Mouse (Mus musculus): ENCODE measurements around the gene Slc9b1. TPM values are rescaled to one million over a fixed set of nuclear protein-coding genes. Genes with fewer than 3 reads are reported as not detected.

Gene Slc9b1
- polyA plus RNA-seq, 1 experiment = 0.15 TPM

GRCm38 (mm10) chr3:135411824-135412223, 64.0 kb downstream of the Slc9b1 start:
- no peak for TF ChIP-seq GATA1 (IDR thresholded peaks at IDR 0.05; ENCODE audit: low read length)

- TF ChIP-seq GATA1 (IDR thresholded peaks at IDR 0.05; ENCODE audit: low read length) = no peak
Measured at GRCm38 (mm10) chr3:135417245-135417644, 69.4 kb downstream of the Slc9b1 start.

DNA sequence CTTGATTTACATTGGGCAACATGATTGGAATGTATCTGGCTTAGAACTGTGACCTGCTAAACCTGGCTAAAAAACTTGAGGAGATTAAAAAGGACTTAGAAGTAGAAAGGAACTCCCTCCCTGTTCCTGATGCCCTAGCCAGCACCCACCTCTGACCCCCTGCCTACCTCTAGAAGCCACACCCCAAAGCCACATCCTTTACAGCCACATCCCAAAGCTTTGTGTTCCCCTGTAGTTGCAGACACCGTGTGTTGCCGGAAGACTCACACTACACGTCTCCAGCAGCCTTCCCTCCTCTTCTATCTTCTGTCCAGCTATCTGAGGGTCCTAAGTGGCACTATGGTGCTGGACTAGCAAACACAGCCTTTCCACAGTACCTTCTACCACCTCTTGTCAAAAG, 70.0 kb downstream of the Slc9b1 start:
- no peak for TF ChIP-seq GATA1 (IDR thresholded peaks at IDR 0.05; ENCODE audit: low read length)

DNA sequence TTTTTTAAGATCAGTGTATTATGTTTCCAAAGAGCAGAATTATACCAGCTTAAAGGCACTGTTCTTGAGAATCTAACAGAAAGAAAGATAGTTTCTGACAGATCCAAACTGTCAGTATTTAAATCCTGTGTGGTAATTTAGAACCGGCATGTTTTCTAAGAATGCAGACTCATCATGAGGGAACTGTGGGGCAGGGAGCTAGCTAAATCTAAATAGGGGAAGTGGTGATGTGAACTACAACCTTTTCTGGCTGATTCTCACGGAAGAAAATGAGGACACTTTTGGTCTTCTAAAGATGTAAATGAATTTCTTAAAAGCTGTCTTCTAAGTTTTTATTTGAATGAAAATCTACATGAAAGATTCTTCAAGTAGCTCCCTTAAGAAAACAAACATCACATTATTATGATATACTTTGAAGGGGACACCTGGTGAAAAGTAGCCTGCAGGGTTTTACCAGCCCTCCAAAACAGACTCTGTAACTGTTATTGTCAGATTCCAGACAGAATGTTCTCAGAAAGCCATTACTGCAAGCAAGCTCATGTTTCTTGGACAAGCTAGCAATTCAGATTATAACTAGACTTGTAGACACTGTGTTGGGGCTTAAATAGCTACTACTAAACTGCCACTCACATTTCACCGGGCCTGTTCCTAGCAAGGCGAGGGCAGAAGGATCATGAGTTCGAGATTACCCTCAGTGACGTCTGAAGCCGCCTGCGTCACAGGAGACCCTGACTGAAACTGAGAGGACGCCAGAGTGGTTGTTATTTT, 72.9 kb downstream of the Slc9b1 start:
- TF ChIP-seq GATA1 (IDR thresholded peaks at IDR 0.05; ENCODE audit: low read length) = no peak

- no peak for TF ChIP-seq GATA1 (IDR thresholded peaks at IDR 0.05; ENCODE audit: low read length)
Measured at GRCm38 (mm10) chr3:135421310-135421594, 73.4 kb downstream of the Slc9b1 start.

GRCm38 (mm10) chr3:135422232-135422855, 74.5 kb downstream of the Slc9b1 start:
- TF ChIP-seq GATA1 (IDR thresholded peaks at IDR 0.05; ENCODE audit: low read length) = no peak

DNA sequence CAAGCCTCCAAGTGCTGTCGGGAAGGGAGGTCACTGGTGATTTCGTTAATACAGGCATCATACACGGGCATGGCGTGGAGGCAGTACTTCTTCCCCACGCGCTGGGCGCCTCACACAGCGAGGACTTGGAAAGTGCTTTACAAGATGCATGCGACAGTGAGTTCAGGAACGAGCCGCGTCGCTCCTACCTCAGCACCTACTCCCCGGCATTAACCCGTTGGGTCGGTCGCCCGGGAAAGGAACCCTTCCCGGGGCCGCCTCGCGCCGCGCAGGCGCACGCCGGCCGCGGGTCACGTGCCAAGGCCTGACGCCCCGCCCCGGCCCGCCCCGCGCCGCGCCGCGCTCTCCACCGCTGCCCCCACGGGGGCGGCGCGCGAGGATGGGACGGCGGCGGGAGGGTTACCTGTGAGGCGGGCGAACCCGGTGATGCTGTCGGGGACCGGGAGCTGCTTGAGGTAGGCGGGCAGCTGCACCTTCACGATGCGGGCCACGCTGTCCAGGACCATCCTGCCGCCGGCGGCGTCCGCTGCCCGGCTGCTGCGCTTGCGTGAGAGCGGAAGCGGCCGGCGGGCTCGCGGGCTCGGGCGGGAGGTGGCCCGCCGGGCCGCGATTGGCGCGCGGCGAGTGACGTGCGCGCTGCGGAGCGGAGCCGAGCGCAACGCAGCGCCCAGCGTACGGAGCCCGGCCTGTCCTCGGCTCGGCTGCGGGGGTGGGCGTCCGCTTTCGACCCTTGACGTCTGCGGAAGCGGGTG, 75.2 kb downstream of the Slc9b1 start:
- no peak for TF ChIP-seq GATA1 (IDR thresholded peaks at IDR 0.05; ENCODE audit: low read length)

GRCm38 (mm10) chr3:135423608-135424212, 75.9 kb downstream of the Slc9b1 start, which contains the start of gene Cisd2:
TSS of gene Cisd2 (minus strand) at chr3:135423925.
- TF ChIP-seq GATA1 (IDR thresholded peaks at IDR 0.05; ENCODE audit: low read length) = no peak

DNA sequence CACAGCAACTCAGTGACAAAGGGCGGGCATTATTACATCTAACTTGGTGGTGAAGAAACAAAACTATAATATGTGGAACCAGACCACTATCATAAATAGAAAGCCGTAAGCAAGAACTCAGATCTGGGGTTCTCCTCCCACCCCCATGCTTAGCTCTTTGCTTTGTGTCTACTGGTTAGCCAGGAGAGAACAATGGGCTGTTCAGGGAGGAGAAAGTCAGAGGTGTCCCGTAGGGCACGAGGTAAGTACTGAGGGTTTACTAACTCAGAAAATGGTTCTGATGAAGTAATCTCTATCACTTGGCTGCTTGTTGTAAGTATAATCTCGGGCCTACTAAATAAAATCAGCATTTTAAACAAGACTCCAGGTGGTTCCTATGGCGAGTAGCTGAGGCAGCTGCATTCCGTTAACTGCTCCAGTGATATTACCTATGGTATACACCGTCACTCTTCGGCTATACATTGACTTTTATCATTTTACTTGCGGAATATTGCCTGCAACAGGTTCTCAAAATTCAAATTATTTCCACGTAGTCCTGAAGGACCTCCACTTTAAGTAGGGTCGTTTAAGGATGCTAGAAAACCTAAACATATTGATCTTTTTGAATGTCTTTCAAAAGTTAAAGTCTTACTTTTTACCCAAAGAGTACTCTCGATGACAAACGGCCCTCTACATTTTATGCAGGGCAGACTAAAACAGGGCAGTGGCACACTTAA, 89.2 kb downstream of the Slc9b1 start:
- no peak for TF ChIP-seq GATA1 (IDR thresholded peaks at IDR 0.05; ENCODE audit: low read length)

DNA sequence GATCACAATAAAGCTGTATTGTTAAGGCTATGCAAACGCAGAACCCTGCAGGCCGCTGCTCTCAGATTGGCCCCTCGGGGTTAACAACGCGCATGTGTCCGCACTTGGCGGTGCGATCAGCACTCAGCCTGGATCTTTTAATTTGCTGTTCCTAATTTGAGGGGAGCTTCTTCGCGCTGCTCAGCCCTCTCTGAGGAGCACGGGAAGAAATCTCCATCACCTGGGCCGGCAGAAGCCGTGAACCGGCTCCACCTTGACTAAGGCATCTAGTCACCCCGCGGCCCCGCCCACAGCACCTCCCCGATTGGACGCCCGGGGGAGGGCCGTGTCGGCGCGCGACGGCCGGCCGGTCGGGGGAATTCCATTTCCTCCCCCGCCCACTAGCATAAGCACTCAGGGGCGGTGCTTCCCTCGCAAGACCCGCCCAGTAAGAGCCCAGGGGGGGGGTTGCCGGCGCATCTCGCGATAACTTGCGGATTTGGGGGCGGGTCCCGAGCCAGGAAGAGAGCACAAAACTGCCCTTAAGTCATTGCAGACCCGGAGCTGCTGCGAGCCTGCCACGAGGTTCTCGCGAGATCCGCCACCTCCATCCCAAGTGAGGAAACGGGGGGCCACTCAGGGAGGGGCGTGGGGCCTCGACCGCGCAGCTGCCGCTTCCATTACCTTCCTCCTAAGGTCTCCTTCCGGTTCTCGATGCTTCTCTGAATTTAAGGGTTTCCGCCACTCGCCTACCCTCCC, 90.1 kb downstream of the Slc9b1 start, which contains the start of gene Ube2d3:
Gene Ube2d3 (plus strand): TSS at position 392 of the 738 bp plus-strand sequence.
- no peak for TF ChIP-seq GATA1 (IDR thresholded peaks at IDR 0.05; ENCODE audit: low read length)

DNA sequence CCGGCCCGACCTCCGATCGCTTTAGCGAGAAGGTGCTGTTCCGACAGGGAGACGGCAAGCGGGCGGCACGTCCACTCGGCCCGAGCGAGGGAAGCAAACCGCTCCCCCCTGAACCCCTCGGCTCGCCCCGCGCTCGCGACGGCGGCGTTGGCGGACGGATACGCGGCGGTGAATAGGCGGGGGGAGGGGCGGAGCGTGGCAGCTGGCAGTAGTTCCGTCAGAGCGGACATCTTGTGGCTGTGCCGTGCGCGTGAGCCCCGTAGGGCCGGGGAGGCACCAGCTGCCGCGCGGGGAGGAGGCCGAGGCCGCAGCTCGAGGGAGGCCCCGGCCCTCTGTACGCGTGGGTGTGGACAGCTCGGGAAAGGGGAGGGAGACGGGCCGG, 90.7 kb downstream of the Slc9b1 start:
- no peak for TF ChIP-seq GATA1 (IDR thresholded peaks at IDR 0.05; ENCODE audit: low read length)

DNA sequence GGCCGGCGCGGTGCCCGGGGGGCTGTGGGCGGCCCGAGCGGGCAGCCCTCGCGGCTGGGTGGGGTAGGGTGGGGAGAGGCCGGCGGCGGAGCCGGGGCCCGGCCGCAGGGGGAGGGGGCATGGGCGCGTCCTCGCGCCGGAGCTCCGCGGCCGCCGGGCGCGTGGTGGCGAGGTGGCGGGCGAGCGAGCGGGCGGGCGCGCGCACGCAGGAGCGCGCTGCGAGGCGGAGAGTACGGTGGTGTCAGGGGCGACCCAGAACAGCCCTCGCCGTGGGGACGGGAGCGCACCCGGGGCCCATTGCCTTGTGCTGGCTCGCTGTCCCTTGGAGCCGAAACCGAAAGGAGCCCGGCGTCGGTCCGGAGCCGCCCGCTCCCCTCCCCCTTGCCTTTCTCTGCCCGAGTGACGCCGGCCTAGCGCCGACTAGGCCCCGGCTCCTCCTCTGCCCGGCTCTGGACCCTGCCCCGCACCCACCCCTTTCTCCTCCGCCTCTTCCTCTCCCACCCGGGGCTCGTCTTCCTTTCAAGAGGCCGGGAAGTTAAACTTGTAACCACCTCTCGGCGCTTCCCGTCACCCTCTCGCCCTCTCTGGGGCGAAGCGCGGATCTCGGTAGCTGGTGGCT, 91.2 kb downstream of the Slc9b1 start:
- TF ChIP-seq GATA1 (IDR thresholded peaks at IDR 0.05; ENCODE audit: low read length) = no peak

GRCm38 (mm10) chr3:135439651-135440050, 91.8 kb downstream of the Slc9b1 start:
- TF ChIP-seq GATA1 (IDR thresholded peaks at IDR 0.05; ENCODE audit: low read length) = no peak

DNA sequence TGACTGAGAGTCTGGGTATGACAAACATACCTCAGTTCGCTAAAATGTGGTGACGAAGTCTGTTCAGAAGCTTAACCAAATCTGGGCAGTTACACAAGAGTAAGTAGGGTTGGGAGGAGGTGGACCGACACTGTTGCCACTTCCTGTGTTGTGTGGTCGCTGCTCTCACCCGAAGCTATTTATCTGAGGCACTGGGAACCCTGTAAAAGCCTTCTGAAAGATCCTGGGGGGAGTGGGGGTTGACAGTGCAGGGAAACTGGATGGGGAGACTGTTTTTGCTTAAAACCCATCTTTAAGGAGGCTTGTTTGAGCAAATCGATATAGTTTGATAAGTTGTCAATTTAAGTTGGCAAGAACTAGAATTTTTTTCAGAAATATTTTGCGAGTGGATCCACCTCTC, 92.4 kb downstream of the Slc9b1 start:
- no peak for TF ChIP-seq GATA1 (IDR thresholded peaks at IDR 0.05; ENCODE audit: low read length)

Measured in G1E-ER4 (cell line).